Mouse (Mus musculus): ENCODE results near the gene Smyd1.
"Not testable (repeated sequence)": the region's sequence is repeated elsewhere in the genome, so short reads cannot be mapped to it uniquely, and the experiment has no call there.

Smyd1 gene

DNA sequence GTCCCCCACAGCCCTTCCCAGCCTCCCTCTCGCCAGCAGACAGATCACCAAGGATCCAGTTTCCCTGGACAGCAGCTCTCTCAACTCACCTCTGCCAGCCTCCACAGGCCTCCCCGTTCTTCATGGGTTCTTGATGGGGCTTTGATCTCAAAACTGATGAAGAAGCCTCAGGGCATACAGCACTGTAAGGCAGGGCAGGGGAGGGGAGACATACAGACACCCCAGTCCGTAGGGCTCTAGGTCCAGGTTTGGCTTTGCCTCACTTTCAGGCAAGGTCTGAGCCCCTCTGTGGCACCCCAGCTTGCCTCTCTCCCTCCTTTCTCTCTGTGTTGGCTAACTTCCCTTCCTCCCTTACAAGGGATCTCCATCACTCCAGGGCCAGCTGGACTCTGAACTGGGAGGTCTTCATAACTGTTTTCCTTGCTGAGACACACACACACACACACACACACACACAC is at the start of gene Smyd1:
Smyd1 (minus strand) TSS at position 408 of the 458 bp plus-strand sequence.
- no peak for DNase-seq (ENCODE audit: low read depth, low spot score)

DNA sequence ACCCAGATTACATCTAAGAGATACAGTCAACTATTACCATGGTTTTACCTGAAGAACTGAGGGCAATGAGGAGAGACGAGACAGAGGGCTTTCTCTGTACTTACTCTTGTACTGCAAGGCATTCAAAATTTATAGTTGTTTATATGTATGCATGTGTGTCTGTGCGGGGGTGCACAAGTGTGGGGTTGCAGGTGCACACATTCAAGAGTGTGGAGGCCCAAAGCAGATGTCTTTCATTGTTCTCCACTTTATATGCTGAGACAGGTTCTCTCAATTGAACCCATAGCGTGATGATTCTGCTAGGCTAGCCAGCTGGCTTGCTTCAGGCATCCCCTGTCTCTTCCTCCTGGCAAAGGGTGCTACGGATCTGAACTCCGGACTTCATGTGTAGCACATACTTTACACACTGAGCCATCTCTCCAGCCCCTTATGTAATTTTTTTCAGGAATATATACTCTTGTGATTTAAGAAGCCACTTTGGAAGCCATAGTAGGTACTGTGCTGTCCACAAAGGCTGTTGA is 49.1 kb upstream of the Smyd1 start:
- DNase-seq (ENCODE audit: low read depth, low spot score), result no peak

DNA sequence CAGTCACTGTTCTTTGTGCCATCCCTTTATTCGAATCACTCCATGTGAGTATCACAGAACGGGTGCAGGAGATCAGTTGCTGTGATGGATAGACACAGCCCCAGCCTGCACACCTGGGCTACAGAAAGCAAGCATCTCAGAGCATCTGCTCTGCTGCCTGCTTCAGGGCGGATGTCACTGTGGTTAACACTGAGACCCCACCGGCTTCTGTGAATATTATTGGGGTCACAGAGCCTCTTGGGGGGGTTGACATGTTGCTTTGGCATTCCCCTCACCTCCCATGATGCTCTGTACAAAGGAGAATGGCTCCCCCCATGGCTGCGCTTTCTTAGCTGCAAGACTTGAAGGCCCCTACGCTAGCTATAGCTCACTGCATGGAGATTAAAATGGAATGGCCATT is 47.4 kb upstream of the Smyd1 start:
- no peak for DNase-seq (ENCODE audit: low read depth, low spot score)

DNA sequence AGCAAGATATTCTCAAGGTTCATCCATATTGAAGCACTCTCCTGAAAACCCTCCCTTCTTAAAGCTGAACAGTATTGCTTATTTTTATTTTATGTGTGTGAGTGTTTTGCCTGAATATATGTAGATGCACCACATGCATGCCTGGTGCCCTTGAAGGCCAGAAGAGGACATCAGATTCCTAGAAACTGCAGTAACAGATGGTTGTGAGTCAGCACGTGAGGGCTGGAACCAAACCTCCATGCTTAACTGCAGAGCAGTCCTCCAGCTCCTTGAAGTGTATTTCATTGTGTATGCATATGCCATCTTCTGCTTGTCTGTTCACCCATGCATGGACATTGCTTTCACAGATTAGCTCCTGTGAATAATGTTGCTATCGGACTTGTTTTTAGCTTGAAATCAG is 42.0 kb upstream of the Smyd1 start:
- no peak for DNase-seq (ENCODE audit: low read depth, low spot score)

DNA sequence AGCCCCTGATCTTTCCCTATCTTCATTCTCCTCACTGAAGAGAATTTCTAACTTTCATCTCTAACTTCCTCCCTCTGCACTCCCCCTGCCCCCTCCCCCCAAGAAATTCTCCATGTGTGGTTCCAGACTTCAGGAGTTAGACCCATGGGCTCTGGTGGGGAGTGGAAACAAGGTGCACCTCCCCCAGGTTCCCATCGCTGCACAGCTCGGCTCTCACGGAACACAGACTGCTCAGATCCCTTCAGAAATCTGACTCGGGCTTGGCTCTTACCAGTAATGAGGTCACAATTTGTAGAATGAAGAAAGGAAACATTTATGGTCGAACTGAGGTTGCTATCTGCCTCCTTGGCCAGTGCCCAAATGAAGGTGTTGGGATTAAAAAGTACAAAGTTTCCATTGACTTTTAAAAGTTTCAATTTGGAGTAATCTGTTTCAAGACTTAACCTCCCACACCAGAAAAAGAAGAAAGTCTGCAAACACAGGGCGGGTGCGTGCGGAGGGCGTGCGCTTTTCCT is 39.2 kb upstream of the Smyd1 start:
- DNase-seq (ENCODE audit: low read depth, low spot score), result no peak

DNA sequence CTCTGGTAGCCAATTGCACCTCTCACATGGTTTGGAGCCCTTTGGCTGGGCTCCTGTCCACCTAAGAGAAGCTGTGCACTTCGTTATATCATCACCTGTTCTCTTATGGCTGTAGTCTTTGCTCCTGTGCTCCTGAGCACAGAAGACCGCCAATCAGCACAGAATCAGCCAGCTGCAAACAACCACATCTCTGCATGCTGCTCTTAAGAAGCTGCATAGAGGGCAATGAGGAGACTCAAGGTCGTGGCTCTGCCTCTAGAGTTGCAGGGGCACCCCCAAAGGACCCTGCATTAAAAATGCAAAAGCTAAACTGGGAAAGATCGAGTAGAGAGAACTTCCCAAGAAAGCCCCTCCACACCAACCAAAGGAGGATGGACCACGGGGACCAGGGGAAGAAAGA is 38.7 kb upstream of the Smyd1 start:
- DNase-seq (ENCODE audit: low read depth, low spot score), result no peak

DNA sequence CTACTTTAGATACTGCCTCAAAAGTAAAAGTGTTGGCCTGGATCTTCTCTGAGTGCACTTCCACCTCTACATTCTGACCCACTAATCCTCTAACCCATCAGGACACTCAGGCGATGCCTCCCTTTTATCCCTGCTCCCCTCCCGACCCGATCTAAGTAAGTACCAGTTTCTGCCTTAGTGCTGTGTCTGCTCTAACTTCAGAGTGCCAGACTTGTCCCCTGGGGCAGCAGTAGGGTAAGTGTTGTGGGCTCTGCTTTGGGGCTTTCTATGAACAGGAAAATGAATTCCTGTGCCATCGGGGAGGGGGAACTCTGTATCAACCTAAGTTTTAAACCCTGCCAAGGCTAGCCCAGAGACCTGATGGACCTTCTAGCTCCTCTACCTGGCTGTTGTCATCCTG is 38.2 kb upstream of the Smyd1 start:
- no peak for DNase-seq (ENCODE audit: low read depth, low spot score)

DNA sequence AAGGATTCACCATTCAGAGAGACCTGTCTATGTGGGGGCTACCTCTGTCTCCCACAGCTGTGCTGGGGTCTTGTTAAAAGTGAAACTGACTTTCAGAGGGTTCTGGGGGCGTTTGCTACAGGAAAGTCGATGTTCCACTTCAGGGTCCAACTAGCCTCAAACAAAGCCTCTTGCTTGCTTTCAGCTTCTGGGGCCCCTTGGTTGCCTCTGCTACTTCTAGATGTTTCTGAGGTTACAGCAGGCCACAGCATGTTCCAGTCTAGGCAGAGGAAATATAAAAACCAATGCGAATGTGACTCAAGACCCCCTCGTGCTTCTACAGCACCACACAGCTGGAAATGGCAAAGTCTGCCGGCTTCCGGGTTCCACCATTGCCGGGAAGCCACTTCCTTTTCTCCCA is 35.5 kb upstream of the Smyd1 start:
- DNase-seq (ENCODE audit: low read depth, low spot score), result no peak

DNA sequence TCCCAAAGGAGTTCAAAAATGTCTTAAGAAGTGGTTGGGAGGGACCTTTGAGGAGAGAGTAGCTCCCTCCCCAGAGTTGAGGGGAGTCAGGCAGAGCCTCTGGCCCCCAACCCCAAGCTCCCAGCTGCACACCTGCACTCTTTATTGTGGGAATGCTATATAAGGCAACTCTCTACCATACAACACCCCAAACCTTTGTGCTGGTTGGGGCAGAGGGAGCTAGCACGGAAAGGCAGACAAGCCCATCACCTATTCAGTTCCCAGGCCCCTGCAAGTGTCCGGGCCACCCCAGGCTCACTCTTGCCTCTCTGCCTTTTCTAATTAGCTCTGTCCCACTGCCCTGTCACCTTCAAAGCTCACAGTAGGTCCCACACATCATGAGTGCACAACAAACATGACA is 31.7 kb upstream of the Smyd1 start:
- DNase-seq (ENCODE audit: low read depth, low spot score), result no peak

DNA sequence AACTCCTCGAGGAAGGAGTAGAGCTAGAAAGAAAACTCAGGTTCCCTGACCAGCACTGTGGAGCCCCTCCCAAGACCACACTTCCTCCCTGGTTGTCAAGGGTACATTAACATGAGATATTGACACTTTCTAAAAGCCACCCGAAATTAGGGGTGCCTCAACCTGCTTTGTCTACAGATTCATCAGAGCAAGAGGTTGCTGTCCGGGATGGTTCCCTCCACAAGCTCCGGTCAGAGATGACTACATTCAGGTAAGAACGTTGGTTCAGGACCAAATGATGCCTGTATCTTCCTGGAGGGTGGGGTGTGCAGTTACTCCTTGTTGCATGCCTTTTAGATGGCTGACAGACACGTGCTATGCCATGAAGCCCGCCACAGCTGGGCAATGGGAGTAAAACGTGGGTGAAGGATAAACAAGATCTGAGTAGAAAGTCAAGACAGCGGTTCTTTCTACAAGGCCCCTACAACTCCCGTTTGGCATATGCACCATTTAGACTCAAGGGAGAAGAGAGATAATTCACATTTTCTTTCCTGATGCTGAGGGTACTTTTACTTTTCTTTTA is 30.9 kb upstream of the Smyd1 start:
- DNase-seq (ENCODE audit: low read depth, low spot score), result no peak

DNA sequence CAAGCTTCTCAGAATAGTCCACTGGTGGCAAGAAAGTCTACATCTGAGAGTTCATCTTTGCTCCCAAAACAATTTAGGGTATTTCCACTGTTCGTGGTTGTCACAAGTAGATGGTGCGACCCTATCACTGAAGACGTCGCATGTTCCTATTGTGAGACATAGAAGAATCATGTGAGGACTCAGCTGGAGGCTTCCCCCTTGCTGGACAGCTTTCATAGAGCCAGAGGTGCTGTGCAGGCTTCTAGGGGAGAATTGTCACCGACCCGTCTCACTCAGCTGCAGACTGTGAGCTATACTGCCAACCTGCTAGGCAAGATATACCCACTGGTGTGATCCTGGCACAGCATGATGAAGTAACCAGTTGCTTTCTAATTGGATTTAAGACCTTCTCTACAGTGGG is 30.2 kb upstream of the Smyd1 start:
- no peak for DNase-seq (ENCODE audit: low read depth, low spot score)

DNA sequence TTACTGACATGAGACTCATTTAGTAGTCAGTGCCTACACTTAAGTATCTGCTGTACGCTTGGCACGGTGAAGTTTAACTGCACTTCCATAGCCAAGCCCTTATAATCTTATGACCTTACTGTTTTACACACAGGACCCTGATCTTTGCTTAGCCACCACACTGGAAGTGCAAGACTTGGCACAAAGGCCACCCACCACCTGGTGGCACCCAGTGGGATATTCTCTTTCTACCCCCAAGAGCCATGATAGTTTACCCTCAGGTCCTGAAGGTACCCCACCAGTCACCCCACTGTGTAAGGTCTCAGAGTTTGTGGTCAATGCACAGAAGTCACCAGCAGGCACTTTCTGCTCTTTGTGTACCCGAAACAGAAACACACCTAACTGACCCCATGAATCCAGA is 29.2 kb upstream of the Smyd1 start:
- DNase-seq (ENCODE audit: low read depth, low spot score), result no peak

DNA sequence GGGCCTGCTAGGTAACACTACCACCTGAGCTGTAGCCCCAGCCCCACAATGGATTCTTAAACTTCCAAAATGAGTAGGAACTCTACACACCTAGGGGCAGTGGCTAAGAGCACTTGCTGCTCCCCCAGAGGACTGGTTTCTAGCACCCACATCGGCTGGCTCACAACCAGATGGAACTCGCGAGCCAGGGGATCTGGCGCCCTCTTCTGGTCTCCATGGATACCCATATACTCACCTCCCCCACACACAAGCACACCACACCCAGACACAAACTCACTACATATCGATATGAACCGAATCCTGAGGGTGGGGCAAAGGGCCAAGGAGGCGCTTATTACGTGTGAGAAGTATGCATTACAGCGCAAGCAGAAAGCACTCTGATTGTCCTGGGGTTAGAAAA is 26.0 kb upstream of the Smyd1 start:
- no peak for DNase-seq (ENCODE audit: low read depth, low spot score)

DNA sequence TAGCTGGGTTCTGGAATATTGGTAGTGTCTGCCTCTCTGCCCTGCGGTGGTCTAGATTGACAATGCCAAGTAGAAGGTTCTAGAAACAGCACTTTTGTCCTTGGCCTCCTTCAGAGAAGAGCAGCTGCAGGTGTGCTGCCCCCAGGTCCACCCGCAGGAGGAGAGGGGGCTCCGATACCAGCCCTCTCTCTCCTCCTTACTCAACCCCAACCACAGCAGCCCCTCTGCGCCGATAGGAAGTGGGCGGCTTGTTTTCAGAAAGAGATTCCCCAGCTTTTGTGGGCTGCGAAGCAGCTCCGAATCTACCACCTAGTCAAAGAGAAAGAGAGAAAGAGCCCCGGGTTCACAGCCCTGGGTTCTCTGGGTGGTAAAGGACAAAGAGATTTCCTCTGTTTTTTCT is 19.1 kb upstream of the Smyd1 start:
- DNase-seq (ENCODE audit: low read depth, low spot score), result no peak

DNA sequence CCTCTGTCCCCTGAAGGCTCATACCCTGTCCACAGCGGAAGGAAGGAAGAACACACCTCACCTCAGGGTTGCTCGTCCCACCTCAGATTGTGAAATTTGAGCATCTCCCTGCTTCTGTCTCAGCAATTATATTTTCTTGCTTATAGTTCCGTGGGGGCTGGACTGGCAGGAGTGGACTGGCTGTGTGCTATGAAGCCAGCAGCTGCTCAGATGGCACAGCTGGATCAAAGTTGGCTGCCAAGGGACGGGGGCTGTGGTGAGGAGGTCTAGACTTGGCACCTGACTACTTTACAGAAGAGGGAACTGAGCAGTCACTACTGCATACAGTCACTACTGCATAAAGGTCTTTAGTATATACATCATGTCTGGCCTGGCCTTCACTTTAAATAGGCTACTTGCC is 17.3 kb upstream of the Smyd1 start:
- DNase-seq (ENCODE audit: low read depth, low spot score), result no peak

DNA sequence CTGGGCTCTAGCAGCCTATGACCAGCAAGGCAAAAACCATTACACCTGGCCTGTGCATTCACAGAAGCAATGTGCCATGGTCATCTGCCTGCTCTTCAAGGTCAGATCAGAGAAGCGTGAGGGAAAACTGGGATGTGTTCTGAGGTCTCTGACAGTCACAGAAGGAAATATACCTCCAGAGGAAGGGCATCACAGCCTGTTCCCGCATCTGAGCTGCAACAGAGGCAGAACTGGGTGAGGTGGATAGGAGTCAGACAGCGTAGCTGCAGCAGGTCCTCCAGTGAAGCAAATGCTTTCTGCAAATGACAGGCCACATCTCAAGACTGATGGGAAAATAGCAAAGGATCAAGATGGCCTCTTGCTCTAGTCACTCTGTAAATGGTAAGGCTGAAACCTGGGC is 16.9 kb upstream of the Smyd1 start:
- DNase-seq (ENCODE audit: low read depth, low spot score), result no peak

DNA sequence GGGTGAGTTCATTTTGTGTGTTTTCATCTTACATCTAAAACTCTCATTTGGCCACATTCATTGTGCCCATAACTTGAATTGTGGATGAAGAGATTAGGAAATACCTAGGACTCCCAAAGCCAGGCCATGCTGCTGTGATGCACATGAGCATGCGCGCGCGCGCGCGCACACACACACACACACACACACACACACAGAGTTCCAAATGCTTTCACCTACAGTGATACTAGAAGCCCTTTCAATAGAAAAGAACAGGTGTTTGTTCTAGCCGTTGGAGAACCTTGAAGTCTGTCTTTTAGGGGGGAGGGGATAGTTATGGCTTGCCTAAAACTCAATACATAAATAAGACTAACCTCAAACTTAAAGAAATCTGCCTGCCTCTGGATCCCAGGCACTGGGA is 15.6 kb upstream of the Smyd1 start:
- peak; percentile 27 for DNase-seq (ENCODE audit: low read depth, low spot score)

DNA sequence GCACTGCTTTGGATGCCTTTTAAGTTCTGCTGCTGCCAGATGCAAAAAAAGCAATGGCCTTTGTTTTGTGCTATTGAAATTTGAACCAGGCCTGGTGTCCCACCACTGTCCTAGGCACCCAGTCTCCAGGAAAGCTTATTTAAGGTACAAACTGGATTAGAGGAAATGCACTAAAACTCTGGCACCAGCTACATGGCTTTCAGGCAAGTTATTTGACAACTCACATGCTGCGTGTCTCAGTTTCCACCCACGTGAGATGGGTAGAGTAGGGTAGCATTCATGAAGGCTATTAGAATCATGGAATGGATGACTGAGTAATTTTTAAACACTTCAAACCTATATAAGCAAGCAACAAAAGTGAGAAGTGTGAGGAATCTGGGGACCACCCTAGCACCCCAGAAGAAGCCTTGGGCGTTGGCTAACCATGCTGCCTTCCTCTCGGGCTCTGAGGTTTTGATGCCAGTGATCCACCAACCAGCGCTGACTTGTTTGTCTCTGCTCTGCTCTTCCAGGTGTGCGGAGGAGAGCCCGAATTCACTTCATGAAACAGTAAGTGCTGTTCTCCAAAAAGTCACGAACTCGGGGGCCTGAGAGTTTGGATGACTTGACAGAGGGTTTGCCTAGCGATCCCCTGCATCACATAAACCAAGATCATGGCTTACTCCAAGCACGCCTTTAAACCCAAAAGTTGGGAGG is 11.7 kb upstream of the Smyd1 start:
- DNase-seq (ENCODE audit: low read depth, low spot score), result no peak

DNA sequence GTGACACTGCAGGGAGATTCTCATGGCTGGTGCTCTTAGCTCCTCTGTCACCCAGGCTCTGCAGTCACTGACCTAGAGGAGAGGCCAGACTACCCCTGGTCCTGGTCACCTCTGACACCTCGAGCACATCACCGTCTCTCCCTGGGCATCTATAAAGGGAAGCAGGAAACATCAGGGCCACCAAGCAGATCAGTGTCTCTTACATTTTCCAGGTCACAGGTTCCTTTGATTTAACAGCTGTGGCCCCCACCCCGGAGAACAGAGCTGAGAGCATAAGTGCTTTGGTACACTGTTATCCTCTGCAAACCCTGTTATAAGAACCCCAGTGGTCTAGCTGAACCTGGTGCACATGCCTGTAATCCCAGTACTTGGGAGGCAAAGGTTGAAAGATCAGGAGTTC is 11.0 kb upstream of the Smyd1 start:
- no peak for DNase-seq (ENCODE audit: low read depth, low spot score)

DNA sequence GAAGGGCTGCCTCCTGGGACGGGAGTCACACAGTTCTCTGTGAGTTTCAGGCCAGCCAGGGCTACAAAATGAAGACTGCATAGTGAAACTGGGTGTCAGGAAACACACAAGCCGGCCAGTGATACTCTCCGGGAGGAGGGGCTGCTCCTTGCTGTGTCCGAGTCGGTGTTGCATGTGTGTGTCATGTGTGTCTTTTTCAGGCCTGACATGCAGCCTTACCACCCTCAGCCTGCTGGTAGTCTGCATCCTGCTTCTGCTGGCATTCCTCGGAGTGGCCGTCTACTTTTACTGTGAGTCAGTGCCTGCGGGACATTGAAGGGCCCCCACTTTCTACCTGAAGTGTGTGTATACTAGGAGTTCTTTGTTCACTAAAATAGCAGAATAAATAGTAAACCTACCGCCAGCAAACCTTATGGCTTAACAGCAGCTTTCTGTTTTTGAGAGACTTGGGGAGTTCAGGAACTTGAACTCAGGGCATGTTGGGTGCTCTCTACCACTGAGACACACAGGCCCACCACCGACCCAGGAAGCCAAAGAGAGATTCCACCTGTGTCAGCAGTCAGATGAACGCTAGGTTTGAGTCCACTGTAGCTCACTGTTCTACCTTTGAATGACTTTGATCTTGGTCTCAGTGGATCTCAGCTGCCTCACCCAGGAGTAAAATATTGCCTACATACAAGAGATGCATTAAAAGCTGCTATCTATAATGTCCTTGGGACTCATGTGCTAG is 10.4 kb upstream of the Smyd1 start:
- no peak for DNase-seq (ENCODE audit: low read depth, low spot score)

DNA sequence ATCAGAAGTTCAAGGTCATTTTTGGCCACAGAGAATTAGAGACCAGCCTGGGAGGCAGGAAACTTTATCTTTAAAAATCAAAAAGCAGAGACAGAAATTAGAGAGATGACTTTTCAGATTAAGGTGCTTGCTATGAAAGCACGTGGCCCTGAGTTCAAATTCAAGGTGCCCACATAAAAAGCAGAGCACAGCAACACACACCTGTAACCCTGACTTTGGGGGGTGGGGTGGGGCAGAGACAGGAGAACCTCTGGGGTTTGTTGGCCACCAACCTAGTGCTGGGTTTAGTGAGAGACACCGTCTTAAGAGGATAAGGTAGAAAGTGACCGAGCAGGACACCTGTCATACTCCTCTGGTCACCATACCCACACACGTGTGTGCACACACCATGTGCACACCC is 9.5 kb upstream of the Smyd1 start:
- DNase-seq (ENCODE audit: low read depth, low spot score), result not testable (repeated sequence)

DNA sequence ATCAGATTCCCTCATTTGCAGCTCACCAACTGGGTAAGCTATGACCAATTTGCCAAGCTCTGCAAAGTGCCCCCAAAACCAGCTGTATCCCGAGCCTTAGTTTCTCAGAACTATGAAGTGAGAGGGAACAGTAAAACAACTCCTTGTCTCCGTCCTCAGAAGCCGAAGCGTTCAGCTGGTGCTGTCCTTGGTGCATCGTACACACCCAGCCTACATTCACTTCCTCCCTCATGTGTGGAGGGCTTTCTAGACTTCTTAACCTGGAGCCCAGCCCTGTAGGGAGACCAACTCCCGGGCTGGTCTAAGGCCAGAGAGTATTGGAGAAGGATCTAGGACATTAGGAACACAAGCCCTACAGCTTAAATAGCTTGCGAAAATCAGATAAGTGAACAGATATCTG is 8.5 kb upstream of the Smyd1 start:
- no peak for DNase-seq (ENCODE audit: low read depth, low spot score)

DNA sequence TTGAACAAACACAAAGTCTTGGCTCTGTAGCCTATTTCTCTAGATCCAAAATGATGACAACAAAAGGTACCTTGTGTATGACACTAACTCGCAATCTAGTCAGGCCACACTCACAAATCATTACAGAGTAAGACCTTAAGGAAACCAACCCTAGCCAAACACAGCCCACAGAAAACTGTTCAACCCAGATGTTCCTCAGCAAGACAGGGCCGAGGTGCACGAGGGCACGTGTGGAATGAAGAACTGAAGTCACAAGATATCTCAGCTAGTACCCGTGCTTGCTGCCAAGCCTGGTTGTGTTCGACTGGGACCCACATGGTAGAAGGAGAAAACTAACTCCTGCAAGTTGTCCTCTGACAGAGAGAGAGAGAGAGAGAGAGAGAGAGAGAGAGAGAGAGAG is 7.8 kb upstream of the Smyd1 start:
- no peak for DNase-seq (ENCODE audit: low read depth, low spot score)
